22 mouse cellular contexts compared by ENCODE assay signal in the genomic region with DNA sequence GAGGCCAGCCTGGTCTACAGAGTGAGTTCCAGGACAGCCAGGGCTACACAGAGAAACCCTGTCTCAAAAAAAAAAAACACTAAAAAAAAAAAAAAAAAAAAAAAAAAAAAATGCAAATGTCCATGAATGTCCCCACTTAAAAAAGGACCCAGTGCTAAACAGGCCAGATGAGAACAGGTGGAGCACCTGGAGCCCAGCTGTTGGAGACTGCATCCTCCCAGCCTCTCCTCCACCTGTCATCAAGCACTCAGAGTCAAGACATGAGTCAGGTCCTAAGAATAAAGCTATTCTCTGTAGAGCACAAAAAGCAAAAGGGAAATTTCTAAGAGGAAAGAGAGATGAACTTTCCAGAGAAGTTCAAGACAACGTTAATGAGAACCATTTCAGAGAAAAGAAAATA.
"Had no signal": no experiment of that assay in that cellular context is flagged by ENCODE, and none has a peak within 500 bp of the region (broad histone marks: within the 10 kb centered on the region; RNA-seq: fewer than 3 reads in every experiment).

No protein-coding gene starts in this region.

- H3K27ac ChIP-seq: heart, adult 2 months; heart, embryonic 13.5 days; heart, embryonic 15.5 days; hindbrain, embryonic 12.5 days; hindbrain, embryonic 14.5 days; intestine, embryonic 15.5 days; layer of hippocampus, adult 2 months; left cerebral cortex, adult 2 months; limb, embryonic 10.5 days; limb, embryonic 12.5 days; liver, embryonic 13.5 days; liver, embryonic 15.5 days had no signal

- H3K9ac ChIP-seq: heart, embryonic 13.5 days; heart, embryonic 15.5 days; hindbrain, embryonic 12.5 days; hindbrain, embryonic 14.5 days; intestine, embryonic 15.5 days; limb, embryonic 12.5 days; liver, embryonic 13.5 days; liver, embryonic 15.5 days had no signal

- H3K4me1 ChIP-seq: hindbrain, embryonic 12.5 days; intestine, embryonic 15.5 days; limb, embryonic 12.5 days had no signal

- DNase-seq: gastrocnemius, postnatal 14 days; gastrocnemius, postnatal 36 days; heart, adult 2 months; heart, postnatal 14 days; heart, postnatal 36 days; kidney, adult 18-20 months; kidney, adult 8-10 months; kidney, postnatal 10 days; kidney, postnatal 25 days; kidney, postnatal 4 days; liver; liver, embryonic 13.5 days had no signal

- H3K4me3 ChIP-seq: heart, adult 2 months; heart, embryonic 13.5 days; heart, embryonic 15.5 days; hindbrain, embryonic 12.5 days; intestine, embryonic 15.5 days; layer of hippocampus, adult 2 months; left cerebral cortex, adult 2 months; limb, embryonic 10.5 days; limb, embryonic 12.5 days; liver, embryonic 13.5 days; liver, embryonic 15.5 days had no signal

- H3K27me3 ChIP-seq: heart, embryonic 13.5 days; heart, embryonic 15.5 days; hindbrain, embryonic 12.5 days; intestine, embryonic 15.5 days; limb, embryonic 12.5 days; liver, embryonic 13.5 days; liver, embryonic 15.5 days had no signal

- H3K9me3 ChIP-seq: heart, embryonic 13.5 days; heart, embryonic 15.5 days; hindbrain, embryonic 12.5 days; intestine, embryonic 15.5 days; limb, embryonic 10.5 days; limb, embryonic 12.5 days; liver, embryonic 13.5 days; liver, embryonic 15.5 days had no signal
